Mouse (Mus musculus): ENCODE measurements around the gene Dnase1l3.
"Not testable (repeated sequence)": the region's sequence is repeated elsewhere in the genome, so short reads cannot be mapped to it uniquely, and the experiment has no call there.

The Dnase1l3 gene

DNA sequence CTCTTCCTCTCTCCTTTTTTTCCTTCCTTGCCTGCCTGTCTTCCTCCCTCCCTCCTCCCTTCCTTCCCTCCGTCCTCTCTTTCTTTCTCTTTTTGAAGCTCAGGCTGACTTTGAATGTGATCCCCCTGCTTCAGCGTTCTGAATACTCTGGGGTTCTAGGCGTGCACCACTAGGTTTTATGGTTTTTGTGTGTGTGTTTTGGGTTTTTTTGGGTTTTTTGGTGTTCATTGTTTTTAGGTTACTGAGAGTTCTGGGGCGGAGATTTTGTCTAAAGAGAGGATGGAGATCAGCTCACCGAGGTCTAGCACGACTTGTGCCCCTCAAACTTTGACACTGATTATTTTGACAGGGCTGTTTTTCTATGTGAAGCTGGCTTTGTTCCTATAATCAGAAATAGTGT, 17.6 kb upstream of the Dnase1l3 start:
- DNase-seq (ENCODE audit: low spot score in 2 of 2): no peak

DNA sequence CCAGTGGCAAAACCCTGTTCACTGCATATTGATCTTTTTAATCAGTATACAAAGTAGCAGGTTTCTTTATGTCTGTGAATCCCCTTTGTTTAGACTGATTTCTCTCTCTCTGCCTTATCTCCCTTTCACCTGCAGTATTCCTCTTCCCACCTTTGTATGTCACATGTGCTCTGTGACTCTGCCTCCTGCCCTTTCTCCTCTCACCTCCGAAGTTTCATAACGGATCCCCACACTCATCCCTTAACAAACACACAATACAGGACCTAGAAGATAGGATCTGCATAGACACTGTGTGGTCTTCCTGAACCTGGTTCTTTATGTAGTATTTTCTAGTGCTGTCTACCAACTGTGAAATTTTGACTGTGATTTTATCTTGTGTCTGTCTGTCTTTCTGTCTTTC, 16.9 kb upstream of the Dnase1l3 start:
- no peak for DNase-seq (ENCODE audit: low spot score in 2 of 2)

DNA sequence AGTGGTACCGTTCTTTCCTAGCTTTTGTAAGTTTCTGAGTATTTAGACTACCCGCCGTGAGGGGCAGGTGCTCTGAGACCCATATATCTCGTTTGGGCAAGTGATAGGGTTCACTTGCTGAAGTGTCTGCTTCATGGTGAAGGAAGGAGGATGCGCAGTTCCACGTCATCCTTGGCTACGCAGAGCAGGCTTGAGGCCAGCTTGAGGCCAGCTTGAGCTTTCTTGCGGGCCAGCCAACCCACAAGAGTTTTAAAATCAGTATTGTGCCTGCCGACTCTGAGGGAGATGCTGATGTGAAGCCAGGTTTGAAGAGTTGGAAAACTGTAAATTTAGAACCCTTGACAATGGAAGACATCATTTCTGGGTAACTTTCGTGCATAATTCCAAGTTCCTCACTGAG, 13.6 kb upstream of the Dnase1l3 start:
- no peak for DNase-seq (ENCODE audit: low spot score in 2 of 2)

DNA sequence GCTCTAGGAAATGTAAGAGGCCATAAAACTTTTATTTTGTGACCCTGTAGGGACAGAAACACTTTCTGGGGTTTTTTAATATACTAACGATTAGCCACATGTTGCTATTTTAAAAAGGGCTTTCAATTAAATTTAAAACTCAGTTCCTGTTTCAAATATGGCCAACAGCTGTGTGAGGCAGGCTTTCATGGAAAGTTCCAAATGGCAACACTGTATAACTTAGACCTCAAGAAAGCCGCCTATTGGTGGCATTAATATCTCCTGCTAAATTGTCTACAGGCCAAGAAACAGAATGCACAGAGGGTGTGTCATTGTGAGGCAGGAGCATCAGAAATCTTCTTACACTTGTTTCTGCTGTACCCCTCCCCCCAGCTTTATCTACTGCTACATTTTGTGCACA, 13.1 kb upstream of the Dnase1l3 start:
- no peak for DNase-seq (ENCODE audit: low spot score in 2 of 2)

DNA sequence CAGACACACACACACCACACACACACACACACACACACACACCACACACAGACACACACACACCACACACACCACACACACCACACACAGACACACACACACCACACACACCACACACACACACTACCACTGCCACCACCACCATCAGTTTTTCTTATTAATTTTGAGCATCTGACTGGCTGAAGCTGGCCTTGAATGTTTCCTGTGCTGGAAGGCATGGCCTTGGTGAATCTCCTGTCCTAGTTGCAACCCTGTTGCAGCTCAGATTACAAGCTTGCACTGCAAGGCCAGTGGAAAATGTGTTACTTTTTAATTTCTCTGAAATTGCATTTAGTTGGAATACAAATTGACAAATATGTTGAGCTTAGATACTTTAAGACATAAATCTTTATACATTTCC, 12.7 kb upstream of the Dnase1l3 start:
- DNase-seq (ENCODE audit: low spot score in 2 of 2): no peak

DNA sequence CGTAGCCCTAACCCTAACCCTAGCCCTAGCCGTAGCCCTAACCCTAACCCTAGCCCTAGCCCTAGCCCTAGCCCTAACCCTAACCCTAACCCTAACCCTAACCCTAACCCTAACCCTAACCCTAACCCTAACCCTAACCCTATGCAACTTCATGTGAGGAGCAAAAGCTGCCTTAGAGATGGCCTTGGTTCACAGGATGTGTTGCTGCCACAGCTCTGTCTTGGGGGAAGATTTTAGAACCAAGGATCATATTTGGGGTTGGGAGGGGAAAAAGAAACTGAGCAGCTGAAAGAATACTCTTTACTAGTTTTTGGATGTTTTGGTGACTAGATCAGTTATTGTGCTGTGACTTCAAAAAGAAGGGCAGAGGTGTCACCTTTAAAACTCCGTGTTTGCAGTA, 11.7 kb upstream of the Dnase1l3 start:
- not testable (repeated sequence) for DNase-seq (ENCODE audit: low spot score in 2 of 2)

DNA sequence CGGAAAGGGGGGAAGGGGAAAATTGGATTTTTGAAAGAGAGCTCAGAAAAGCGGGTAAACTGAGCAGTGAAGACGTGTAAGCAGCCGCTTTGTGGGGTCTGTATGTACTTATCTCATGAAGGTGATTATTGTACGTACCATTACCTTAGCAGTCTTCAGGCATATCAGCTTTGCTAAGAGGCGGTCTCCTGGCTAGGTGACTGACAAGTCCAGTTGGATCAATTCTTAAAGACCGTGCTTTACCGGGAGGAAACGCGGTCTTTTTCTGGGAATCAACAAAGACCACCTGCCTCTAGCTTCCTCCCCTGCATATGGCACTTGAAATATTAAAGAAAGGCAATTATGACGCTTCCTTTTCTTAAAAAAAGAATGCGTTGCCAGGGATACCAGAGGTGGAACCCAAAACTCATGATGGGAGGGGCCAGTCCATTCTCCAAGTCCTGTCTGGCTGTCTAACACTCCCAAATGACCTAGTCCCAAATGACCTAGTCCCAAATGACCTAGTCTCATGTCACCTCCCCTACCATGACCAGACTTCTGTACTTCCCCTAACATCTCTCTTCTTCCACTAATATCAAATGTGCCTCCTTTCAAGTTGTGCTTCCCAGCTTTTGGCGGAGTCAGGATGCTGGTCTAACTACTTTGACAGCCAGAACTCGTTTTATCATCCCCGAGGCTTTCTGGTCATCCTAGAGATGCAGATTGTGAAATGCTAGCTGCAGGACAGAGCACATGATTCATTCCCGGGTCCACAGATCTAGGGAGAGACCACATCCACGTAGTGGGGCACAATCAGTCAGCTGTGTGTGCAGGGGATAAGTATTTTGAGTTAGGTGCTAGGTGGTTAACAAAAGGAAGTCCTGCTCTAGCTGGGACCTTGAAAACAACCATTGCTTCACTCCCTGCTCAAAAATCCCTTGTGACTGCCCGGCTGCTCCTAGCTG, 9.6 kb upstream of the Dnase1l3 start:
- no peak for DNase-seq (ENCODE audit: low spot score in 2 of 2)

DNA sequence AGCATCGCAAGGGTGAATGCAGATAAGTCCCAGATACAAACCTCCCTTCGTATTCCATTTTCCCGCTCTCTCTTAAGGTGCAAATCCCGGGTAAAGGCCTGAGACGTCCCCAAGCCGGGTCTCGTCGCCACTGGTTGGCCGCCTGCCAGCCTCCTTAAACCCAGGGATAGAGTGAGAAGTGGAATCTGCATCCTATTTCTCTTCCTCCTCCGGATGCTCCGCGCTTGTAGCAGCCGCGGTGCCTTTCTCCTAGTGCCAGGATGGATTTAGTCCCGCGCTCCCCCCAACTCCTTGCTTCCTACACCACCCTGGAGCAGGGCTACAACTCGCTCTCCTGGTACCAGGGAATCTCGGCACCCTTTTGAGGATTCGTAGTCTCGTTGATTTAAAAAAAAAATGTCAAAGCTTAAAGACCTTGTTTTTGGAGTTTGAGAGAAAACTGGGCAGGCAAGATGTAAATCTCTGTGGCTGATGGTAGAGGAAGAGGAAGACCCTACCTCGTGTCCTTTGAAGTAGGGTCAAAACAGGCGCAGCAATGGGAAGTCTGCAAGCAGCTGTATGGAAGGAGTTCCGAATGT, 8.8 kb upstream of the Dnase1l3 start:
- DNase-seq (ENCODE audit: low spot score in 2 of 2): no peak

DNA sequence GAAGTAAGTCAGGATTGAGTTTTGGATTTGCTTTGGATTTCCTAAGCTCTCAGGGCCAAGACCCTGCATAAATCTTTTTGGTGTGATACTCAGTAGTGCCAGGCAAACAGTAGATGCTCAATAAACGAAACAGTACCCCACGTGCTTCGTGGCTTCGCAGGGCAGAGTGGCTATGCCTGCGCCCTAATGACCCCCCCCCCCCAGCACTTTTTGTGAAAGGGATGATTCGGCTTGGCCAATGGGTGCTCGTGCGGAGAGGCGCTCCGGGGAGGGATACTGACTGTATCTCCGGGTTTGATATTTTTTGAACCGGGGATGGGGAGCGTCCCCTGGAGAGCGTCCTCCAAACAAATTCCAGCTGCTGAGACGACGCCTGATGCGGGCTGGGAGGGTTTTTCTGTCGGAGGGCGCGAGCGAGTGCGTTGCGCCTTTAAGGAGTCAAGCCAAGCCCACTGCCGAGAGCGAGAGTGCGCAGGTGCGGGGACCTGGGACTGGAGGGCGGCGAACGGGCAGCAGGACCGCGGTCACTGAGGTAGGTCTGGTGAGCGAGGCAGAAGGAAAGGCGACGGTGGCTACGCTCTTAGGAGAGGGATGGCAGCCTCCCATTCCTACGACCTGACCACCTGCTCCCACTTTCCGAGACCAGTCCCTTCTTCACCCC, 8.2 kb upstream of the Dnase1l3 start, which contains the start of gene Abhd6:
Gene Abhd6 (plus strand): TSS at position 471 of the 661 bp plus-strand sequence.
- peak; percentile 79 to 81 for DNase-seq (ENCODE audit: low spot score in 2 of 2)

DNA sequence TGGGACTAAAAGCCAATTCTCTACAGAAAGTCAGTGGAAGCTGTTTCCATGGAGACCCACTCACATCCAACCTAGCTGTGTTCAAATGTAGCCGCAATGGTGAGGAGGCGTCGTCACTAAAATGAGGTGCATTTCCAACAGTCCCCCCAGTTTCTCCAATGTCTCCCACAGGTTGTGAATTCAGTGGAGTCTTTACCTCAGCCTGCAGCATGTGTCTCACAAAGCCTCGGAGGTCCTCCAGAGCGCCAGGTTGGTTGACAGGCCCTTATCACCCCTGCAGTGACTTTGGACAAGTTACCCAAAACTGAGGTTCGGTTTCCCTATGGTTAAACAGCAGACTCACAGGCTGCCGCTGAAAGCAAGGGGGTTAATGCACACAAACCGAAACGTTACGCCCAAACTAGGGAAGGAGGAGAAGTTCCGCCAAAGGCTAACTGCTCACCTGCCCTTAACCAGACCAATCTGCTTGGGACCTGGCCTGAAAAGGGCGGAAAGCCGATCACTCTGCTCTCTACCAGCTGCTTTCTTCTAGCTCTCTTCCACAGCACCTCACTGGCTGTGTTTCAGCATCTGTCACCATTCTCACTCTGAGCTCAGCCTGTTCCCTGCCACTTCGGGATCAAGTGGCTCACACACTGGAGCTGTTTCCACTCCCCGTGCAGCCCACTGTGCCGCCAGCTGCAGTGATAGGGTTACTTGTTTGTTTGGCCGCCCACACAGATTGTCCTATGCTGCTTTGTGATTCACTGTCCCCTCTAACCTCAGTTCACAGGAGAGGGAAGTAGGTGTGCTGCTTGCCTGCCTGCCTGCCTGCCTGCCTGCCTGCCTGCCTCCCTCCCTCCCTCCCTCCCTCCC, 6.7 kb upstream of the Dnase1l3 start:
- DNase-seq (ENCODE audit: low spot score in 2 of 2): no peak

DNA sequence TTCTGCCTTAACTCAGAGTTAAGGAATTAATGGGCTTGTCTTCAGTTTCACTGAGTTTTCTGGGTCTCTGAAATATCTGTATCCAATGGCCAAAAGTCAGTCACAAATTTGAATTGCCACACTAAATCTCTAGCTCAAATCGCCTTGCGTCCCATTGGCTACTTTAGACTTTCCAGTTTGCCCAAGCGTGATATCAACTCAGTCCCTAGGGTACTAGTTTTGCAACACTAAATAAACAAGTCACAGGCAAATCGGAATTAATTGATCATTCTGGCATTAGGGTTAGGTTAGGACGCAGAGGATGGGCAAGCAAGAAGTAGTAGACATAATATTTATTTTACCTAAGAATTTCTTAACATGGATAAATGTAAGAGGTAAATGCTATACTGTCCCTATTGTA, 5.9 kb upstream of the Dnase1l3 start:
- DNase-seq (ENCODE audit: low spot score in 2 of 2): no peak

DNA sequence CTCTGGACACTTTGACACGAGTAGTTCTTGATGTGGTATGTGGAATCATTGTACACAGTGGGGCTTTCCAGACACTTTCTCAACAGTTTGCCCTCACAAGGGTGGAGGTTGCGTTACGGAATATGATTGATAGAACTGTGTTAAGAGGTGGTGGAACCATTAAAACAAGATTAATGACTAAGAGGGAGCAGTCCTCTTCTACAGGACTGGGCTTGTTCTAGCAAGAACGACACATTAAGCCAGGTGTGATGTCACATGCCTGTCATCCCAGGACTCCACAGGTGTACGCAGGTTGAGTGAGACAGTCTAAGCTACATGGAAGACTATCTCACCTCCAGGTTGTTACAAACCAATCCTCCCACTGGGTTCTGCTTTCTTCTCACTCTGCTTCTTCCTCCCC, 5.1 kb upstream of the Dnase1l3 start:
- no peak for DNase-seq (ENCODE audit: low spot score in 2 of 2)

DNA sequence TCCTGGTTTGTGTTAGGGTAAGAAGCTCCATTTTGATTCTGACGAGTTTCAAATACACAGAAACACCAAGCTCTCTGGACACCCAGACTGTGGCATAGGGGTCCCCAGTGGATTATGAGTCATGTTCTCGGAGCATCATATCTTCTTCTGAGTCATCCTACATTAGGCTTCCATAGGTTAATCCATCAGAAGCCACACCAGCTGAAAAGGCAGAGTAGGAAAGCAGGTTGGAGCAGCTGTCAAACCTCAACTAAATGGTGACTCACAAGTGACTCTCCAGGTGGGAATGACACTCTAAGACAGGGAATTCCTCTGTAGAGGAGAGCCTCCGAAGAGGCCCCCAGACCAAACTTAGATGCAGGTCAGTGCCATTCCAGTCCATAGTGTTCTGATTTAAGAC, 4.7 kb upstream of the Dnase1l3 start:
- no peak for DNase-seq (ENCODE audit: low spot score in 2 of 2)

DNA sequence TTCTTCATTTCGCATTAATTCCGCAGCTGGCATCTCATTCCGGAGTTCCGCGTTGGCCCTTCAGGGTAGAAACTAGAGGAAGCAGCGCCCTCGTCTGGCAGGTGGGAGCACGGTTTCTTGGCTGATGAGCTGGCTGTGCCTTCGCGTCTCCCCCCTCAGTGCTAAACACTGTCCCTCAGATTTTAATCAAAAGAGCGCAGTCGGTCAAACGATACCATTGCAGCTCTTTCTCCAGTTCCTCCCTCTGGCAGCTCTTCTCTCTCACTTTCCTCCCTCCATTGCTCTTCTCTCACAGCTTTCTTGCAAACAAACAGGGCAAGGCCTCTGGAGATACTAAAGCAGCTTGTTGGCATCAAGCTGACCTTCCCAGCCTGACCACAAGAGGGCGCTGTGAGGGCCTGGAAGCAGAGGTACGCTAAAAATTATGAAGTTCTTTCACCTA, 2.9 kb upstream of the Dnase1l3 start:
- peak; percentile 85 for DNase-seq (ENCODE audit: low spot score in 2 of 2)

DNA sequence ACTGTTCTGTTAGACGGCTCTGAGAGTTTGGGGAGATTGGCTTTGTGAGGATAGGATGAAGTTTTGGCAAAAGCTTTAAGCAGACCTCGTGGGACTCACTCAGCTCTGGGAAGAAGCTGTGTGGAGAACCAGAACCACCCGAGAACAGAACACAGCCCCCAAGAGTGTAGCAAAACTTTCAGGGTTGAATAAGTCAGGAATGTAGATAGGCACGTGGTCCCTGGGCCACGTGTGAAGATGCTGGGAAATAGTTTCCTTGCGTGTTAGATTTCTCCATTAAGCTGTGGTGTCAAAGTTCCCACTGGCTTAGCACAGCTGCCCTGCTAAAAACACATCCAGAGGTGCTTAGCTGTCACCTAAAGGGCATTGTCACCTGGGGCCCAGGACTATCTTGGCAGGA, 2.2 kb downstream of the Dnase1l3 start:
- DNase-seq (ENCODE audit: low spot score in 2 of 2): no peak

DNA sequence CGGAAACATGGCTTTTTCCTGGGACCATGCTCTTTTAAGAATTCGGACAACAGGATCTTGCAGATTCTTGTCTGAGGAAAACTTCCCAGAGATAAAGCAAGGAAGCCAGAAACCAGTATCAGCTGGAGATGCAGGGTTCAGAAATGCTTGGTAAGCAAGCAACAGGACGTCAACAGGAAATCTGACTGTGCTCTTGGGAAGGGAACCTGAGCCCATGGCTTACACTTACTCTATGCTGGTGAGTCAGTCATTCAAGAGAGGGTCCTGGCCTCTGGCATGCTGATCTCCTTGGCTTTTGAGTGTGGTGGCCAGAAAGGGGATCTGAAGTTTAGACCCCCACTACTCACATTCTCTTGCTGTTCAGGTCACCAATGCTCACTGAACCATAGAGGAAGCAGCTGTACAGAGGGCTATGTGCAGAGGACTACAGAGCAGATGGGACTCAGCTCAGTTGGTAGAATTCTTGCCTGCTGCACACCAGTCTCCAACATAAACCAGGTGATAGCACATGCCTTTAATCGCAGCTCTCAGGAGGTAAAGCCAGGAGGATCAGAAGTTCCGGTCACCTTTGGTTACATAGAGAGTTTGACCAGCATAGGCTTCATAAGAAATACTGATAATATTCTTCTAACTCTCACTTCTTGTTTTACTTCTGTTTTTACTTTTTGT, 3.1 kb downstream of the Dnase1l3 start:
- DNase-seq (ENCODE audit: low spot score in 2 of 2): no peak

DNA sequence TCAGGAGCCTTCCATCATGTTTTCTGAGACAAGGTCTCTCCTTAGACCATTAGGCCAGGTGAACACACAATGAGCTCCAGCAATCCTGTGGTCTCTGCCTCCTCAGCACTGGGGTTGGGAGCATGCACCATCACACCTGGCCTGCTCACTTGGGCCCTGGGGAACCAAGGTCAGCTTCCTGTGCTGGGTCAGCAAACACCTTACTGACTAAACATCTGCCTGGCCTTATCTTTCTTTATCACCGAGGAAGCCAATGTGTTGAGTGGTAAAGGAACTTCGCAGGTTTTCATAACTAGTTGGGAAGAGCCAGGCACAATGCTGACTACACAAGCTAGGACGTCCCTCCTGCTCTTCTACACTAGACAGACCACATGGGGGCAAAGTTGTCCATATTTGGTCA, 4.4 kb downstream of the Dnase1l3 start:
- no peak for DNase-seq (ENCODE audit: low spot score in 2 of 2)

DNA sequence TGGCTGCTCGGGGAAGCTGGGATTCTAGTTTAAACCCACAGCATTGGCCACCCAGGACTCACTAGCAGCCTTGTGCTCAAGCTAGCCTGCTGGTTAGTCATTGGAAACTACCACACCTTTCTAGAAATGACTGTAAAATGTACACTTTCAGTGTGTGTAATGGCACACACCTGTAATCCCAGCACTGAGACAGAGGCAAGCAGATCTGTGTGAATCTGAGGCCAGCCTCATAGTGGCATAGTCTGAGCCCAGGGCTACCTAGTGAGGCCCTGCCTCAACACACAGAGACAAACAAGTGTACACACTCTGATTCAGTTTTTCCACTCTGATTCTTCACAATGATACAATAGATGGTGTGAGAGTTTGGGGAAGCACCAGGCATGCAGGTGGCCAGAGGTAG, 5.0 kb downstream of the Dnase1l3 start:
- no peak for DNase-seq (ENCODE audit: low spot score in 2 of 2)

DNA sequence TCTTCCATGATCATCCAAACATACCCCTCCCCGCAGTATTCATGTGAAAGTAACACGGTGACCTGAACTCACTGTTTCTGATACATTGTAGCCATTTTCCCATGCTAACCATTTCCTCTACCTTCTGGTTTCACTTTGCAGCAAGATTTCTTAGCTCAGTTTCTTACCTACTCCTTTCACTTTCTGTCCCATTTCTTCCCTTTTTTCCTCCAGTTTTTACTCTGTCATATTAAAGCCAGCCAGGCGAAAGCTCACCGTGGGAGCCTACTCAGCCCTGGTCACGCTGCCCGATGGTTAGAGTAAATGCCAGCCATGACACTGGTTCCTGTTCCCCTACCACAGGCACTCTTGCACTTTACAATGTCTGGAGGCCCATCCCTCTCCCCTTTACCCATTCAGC, 7.5 kb downstream of the Dnase1l3 start:
- DNase-seq (ENCODE audit: low spot score in 2 of 2): peak in 1 of 2 experiments; percentile 29

DNA sequence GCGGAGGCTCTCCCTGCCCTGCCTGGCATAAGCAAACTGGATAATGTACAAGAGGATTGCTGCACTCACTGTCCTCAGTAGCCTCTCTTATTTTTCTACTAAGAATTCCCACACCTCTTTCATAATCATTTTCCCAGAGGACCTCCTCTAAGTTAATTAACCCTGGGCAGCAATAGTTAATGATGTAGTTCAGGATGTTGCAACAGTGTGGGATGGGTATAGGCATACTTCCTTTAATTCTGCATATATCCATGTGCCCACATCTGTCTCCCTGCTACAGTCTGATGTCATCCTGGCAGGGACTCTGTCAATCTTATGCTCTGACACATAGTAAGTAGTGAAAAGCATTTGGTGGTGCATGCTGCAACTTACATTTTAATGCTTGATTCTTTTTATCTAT, 13.1 kb downstream of the Dnase1l3 start:
- DNase-seq (ENCODE audit: low spot score in 2 of 2): no peak

DNA sequence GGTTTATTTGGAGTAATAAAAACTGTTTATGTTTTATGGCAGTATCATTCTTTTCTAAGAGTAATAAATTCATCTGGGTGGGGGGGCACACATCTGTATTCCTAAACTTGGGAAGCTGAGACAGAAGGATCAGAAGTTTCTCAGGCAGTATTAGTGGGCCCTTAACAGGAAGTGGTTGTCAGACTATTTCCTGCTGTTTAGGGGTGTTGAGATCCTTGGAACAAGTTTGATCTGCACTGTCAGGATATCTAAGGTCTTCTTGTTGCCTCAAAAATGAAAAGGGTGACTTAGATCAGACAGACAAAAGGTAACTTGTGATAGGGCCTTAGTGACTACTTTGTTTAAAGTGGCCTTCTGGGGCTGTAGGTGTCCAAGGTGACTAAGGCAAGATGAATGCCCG, 16.2 kb downstream of the Dnase1l3 start:
- no peak for DNase-seq (ENCODE audit: low spot score in 2 of 2)
